Mouse (Mus musculus) regulatory T cell (primary cell): ENCODE data around the gene Helb.

ENCODE experiments used
- in situ Hi-C: fragments of 300-600 bp; cut with MboI, MseI; formaldehyde crosslinking; loops from one replicate; pipeline ENCODE4 v1.15.1; 2025; ENCODE audit warnings: high pct_unique_total_duplicates

The Helb gene

DNA sequence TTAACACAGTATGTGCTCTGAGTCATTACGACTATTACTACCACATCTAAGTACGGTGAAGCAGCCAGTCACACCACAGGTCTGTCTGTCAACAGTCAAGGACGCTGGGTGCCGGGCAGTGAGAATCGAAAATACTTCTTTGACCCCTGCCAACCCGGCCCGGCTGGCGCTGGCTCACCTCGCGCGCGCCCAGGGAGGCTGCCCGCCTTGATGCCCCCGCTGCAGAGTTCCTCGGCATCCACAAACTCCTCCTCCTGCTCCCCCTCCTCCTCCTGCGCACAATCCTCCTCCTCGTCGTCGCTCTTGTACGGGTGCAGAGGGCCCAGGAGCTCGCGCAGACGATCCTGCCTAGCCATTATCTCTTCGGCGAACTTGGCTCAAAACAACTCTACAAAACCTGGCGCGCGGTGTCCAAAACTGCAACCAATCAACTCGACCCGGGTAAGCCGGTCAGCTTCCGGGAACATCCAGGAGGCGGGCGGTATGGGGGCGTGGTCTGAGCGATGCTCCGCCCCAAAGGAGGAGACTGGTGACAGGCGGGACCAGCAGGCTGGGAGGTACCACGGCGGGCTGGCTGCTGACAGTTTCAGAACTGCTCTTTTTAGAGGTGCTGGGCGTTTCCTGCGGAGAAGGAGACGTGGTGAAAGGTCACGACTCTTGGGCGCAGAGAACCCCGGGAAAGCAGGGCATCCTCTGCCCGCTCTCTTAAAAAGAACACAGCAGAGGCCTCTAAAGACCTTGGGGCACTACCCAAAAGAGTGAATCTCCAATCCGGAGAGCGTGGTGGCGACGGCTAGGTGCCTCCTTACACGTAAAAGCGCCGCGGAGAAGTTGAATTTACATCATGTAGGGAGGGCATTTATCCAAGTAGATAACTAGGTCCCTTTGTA is at the start of gene Helb:
Helb (minus strand) TSS at position 481 of the 890 bp plus-strand sequence.
- in situ Hi-C loops = loop anchor here (10.0 to 25.0 kb wide), 2 partner anchors 92 to 875 kb away; partner anchors contain the start of genes Cand1, Irak3 and Tmbim4

DNA sequence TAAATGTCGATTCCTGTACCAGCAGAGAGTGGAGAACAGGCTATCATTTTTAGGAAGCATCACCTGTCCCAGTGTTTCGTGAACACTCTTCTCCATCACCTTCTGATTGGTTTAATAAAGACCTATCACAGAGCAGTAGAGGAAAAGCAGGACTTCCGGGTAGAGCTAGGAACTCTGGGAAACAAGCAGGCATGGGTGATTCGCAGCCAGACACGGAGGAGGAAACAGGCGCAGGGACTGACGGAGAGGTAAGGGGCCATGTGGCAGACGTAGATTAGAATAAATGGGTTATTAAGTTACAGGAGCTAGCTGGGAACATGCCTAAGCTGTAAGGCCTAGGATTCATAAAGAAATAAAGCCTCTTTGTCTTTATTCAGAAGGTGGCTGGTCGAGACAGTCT is 47.7 kb upstream of the Helb start:
- in situ Hi-C loops = no loop called here

DNA sequence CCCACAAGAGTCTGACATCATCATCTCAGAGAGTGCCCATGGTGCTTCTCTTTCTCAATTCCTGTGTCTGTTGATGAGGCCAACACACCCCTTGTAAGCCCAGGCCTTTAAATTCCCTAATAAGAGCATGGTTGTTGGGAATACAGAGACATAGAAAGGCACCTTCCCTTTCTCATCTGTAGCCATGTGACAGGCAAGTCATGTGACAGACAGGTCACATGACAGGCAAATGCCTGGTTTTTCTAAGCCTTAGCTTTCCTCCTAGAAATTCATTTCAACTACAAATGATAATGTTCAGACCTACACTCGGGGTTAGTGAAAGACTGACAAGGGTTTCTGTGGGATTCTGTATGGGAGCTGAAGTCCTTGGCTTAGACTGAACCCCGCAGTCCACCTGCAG is 41.1 kb upstream of the Helb start:
- in situ Hi-C loops = no loop called here

DNA sequence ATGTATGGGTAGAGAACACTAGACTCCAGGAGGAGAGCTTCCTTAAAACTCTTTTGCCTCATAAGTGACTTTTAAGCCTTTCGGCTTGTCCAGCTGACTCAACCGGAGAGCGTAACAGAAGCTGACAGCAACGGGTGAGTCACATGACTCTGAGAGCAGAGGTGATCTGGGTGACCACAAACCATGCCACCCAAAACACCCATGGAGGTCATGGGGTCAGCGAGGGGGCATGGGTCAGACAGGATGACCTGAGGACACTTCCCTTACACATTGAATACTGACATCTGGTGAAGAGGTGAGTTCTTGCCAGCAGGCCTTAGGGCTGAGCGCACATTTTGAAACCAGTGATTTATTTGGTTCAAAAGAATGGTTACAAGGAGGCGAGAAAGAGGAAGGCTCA is 38.9 kb upstream of the Helb start:
- in situ Hi-C loops = no loop called here

DNA sequence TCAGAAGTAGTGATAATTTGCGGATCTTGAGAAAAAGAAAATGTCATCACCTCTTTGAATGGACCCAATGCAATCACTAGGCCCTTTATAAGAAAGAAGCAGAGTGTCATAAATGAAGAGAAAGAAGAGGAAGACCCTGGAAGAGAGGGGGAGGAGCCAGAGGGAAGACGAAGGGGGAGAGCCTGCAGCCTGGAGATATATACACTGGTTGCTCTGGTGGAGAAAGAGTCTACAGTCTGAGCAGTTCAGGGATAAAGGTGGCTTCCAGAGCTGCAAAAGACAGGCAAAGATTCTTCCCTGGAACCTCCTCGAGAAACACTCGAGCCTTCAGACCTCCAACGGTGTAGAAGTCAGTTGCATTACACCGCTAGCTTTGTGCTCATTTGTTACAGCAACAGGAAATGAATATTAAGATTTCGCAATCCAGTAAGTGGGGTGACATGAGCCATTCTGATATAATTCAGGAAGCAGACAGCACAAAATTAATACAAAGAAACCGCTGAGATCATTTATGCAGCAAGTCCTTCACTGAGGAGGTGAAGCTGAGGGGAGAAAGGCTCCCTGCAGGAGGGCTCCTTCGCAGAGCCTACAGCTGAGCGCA is 28.2 kb upstream of the Helb start:
- in situ Hi-C loops = no loop called here

DNA sequence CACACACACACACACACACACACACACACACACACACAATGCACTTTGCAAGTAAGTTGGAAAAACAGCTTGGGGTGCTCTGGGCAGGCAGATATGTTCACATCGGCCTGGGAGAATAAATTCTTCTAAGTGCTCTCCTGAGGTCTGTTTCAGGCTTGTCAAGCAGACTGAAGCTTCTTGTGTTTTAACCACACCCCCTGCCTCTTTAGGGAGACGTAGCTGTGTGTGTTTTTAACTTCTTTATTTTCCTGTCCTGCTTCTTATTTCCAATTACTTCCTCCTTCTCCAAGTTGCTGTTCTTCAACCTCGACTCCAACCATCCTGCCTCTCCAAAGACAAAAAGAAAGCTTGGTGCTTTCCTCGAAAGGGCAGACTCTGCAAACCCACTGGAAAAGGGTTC is 27.4 kb upstream of the Helb start:
- in situ Hi-C loops = no loop called here

DNA sequence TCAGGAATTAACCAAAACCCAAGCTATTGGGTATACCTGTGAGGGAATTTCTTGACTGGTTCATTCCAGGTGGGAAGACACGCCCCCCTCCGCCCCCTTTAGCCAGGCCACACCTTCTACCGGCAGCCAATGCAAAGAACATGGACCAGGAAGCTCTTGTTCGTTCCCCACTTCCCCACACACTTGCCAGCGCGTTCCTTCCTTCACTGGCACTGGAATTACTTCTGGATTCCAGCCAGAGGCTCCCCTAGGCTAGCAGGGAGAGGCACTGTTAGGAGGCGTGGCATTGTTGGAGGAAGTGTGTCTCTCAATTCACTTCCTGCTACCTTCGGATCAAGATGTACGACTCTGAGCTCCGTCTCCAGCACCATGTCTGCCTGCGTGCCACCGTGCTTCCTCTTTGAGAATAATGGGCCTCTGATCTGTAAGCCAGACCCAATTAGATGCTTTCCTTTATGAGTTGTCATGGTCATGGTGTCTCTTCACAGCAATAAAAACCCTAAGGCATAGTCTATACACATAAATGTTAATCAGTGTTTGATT is 23.3 kb upstream of the Helb start:
- in situ Hi-C loops = no loop called here

DNA sequence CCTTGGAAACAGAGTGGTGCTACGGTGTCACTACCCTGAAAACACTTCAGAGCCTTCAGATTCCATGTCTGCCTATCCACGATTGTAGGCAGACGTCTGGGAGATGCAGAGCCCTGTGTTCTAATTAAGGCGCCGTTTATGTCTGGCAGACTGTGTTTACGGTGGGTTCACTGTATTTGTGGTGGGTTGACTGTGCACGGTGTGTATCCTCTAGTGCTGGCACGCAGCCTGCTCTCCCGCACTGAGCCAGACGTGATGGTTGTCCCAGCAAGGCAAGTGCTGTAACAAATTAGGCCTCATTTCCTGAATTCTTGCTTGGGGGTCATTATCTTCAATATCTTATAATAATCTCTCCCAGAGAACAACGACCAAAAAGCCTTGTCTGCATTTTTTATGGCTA is 20.9 kb upstream of the Helb start:
- in situ Hi-C loops = no loop called here

DNA sequence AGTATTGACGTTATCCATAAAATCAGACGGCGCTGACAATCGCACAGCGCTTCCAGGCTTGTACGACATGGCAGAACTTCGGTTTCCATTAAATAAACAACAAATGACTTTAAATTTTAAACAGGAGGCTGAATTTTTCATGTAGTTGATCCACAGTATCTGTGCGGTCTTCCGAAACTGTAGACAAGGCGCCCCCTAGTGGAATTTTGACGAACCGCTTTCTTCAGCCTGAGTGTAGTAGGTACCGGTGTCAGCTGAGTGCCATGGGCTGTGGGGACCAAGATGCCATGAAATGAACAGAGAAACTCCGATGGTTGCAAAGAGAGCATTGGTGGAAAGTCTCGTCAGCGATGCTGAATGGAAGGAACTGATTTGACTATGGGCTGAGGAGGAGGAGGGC is 17.8 kb upstream of the Helb start:
- in situ Hi-C loops = no loop called here

DNA sequence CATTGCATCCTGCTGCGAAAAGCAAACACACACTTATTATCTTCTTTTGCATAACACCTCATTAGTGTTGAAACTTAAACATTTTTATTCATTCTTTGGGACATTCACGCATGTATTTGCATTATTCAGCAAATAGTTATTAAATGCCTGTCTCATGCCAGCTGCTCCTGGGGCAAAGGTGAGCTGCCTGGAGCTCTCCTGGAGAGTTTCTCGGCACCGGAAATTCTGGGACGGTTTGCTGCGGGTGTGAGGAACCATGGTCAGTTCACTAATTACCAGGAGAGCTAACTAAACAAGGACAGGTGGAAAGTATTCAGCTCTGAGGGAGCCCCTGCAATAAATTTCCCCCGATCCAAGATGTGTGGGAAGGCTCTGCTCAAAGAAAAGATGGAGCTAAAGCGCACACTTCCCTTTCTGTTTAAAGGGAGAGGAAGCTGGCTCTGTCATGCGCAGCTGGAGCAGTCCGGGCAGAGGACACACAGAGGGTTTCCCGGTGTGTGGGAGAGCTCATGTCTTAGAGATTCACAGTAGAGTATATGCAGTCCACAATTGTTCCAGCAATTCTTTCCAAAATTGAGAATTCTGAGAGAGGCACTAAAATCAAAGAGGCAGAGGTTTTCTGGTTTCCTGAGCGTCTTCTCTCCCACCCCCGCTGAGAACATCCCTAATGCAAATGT is 16.0 kb upstream of the Helb start:
- in situ Hi-C loops = loop anchor here (10.0 kb wide), 1 partner anchor 324 kb away; no protein-coding TSS in a partner anchor

DNA sequence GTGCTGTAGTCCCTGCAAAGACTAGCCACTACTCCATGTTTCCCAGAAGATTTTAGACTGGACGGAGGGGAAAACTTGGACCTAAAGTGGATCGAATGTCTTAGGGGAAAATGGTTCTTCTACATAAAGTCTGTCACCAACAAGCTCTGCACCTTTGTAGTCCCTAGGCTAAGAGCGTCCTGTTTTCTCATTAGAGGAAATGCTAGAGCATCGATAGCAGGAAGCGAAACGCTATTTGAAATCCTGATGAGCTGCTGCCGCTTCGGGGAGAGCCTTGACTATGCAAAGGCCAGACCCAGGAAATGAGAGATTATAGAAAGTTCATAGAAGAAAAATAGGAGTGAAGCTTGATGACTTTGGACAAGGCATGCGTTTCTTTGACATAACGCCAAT is 12.7 kb upstream of the Helb start:
- in situ Hi-C loops = loop anchor here (10.0 kb wide), 1 partner anchor 321 kb away; no protein-coding TSS in a partner anchor

DNA sequence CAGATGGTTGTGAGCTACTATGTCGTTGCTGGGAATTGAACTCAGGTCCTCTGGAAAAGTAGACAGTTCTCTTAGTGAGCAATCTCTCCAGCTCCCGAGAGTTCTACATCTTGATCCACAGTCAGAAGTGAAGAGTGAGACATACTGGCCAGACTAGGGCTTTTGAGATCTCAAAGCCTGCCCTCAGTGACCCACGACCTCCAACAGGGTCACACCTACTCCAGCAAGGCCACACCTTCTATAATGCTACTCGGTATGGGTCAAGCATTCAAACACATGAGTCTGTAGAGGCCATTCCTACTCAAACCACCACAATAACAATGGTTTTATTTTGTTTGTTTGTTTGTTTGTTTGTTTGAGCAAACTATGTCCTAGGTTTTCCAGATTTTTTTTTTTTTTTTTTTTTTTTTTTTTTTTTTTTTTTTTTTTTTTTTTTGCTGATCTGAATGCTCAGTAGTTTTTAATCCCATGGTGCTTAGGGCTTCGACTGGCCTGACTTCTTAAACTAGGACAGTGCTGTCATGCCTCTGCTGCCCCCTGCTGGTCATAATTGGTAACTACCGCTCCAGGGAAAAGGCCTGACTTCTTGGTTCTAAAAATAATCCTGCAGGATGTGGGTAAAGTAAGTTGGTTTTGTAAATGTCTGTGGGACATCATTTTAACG is 12.1 kb upstream of the Helb start:
- in situ Hi-C loops = loop anchor here (10.0 to 25.0 kb wide), 2 partner anchors 320 to 888 kb away; partner anchors contain the start of gene Cand1

DNA sequence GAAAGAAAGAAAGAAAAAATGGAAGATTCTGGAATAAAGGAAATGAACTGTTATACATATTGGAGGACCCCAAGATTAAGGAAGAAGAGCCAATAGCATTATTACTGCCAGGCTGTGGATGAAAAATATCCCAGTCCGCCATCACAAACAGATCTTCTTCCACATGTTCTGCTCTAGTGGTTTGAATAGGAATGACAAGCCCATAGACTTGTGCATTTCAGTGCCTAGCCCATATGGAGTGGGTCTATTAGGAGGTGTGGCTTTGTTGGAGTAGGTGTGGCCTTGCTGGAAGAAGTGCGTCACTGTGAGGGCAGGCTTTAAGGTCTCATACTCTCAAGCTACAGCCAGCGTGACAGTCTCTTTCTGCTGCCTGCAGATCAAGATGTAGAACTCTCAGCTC is 10.9 kb upstream of the Helb start:
- in situ Hi-C loops = loop anchor here (10.0 to 25.0 kb wide), 2 partner anchors 319 to 886 kb away; partner anchors contain the start of gene Cand1

DNA sequence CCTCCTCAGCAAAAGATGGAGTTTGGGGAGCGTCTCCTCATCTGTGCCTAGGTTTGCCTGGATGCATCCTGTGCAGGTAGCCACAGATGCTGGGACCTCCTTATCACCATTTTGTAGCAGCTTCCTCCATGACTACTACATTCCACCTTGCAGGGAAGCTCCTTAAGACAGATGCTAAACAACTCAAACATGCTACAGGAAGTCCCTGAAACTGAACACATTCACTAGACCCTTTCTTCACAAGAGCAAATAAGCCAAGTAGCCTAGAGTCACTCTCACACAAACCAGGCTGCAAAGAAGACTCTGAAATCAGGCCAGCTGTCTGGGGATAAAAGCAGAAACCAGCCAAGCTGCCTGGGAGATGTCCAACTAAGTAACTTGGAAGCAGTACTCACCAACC is 2.5 kb upstream of the Helb start:
- in situ Hi-C loops = loop anchor here (10.0 to 25.0 kb wide), 2 partner anchors 90 to 878 kb away; partner anchors contain the start of genes Cand1, Irak3 and Tmbim4

DNA sequence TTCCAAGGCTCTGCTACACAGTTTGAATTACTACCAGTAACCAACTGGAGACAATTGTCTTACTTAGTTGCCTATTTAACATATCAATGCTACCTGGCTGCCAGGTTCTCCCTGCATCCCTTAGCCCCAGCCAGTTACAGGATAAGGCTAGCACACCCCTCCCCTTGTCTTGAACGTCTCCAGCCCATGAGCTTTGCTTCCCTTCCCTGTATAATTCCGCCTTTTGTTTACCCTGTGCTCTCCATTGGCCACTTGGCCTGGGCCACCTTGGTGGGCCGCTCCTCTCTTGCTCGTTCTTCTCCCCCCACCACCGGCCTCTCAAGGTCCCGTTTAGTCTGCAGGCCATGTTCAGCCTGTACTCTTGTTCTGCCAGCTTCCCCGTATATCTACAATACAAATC is 1.7 kb upstream of the Helb start:
- in situ Hi-C loops = loop anchor here (10.0 to 25.0 kb wide), 2 partner anchors 90 to 877 kb away; partner anchors contain the start of genes Cand1, Irak3 and Tmbim4

DNA sequence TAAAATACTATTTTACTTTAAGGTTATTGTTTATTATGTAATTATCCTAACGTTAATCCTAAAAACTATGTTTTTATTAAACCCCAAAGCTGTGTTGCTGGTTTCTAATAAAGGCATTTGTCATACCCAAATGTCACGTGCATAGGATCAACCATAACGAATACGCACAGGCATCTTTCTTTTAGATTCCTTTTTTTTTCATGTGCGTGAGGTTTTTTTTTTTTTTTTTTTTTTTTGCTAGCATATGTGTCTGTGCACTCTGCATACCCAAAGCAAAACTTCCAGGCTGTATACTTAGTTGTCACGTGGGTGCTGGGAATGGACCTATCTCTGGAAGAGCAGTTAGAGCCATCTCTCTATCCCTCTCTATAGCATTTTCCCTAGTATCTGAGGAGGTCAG is 1.2 kb upstream of the Helb start:
- in situ Hi-C loops = loop anchor here (10.0 to 25.0 kb wide), 2 partner anchors 91 to 877 kb away; partner anchors contain the start of genes Cand1, Irak3 and Tmbim4

DNA sequence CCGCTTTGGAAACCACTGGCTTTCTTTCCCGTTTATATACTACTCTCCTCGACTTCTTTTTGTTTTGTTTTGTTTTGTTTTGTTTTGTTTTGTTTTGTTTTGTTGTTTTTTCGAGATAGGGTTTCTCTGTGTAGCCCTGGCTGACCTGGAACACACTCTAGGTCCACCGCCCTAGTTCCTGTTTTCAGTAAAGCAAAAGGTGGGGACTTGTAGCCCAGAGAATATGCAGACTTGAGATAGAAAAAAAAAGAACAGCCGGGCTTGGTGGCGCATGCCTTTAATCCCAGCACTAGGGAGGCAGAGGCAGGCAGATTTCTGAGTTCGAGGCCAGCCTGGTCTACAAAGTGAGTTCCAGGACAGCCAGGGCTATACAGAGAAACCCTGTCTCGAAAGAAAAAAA is 695 bp upstream of the Helb start:
- in situ Hi-C loops = loop anchor here (10.0 to 25.0 kb wide), 2 partner anchors 91 to 876 kb away; partner anchors contain the start of genes Cand1, Irak3 and Tmbim4

DNA sequence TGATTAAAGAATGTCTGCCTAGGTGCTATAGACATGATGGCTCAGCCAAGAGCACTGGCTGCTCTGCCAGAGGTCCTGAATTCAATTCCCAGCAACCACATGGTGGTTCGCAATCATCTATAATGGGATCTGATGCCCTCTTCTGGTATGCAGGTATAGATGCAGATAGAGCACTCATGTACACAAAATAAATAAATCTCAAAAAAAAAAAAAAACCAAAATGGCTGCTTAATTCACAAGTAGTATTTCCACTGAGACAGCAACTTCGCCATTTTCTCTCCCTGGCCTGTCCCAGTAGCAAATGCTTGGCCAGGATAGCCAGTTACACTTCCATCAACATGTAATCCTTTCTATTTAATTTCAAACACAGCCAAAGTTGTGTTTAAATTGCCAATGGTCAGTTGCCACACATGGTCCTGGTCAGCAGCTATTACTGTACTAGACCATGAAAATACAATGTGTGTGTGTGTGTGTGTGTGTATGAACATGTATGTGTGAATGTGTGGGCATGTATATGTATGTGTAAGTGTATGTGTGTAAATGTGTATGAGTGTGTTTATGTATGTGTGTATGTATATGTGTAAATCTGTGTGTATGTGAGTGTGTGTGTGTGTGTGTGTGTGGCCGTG is 982 bp downstream of the Helb start:
- in situ Hi-C loops = loop anchor here (10.0 to 25.0 kb wide), 2 partner anchors 93 to 875 kb away; partner anchors contain the start of genes Cand1, Irak3 and Tmbim4

DNA sequence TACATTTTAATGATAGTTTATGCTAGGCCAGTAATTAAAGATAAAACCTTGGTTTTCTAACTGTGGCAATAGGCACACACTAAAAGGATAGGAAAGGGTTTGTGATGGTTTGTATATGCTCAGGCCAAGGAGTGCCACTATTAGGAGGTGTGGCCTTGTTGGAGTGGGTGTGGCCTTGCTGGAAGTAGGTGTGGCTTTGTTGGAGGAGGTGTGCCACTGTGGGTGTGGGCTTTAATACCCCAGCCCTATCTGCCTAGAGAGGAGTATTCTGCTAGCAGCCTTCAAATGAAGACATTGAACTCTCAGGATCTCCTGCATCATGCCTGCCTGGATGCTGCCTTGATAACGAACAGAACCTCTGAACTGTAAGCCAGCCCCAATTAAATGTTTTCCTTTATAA is 12.0 kb downstream of the Helb start:
- in situ Hi-C loops = loop anchor here (25.0 kb wide), 1 partner anchor 864 kb away; the partner anchor contains the start of gene Cand1

DNA sequence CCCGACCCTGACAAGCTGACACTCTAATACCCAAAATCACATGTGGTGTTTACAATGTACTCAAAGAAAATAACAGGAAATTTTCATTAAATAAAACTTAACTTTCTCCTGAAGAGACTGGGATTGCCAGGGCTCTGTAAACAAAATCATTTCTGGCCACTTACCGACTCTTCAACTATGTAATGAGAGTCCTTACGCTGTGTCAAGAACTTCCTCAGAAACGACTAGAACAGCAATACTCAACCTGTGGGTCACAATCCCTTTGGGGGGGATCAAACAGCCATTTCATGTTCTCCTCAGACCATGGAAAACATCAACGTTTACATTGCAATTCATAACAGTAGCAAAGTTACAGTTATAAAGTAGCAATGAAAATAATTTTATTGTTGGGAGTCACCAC is 15.2 kb downstream of the Helb start:
- in situ Hi-C loops = no loop called here
